Mouse (Mus musculus): ENCODE measurements around the gene Atxn7l1. TPM values are rescaled to one million over a fixed set of nuclear protein-coding genes. Genes with fewer than 3 reads are reported as not detected.

Atxn7l1 gene
- total RNA-seq, 2 experiments from 2014 or later, result 56.3 to 64.5 TPM

- DNase-seq, result no peak
Measured at GRCm38 (mm10) chr12:33235314-33235713, 87.8 kb downstream of the Atxn7l1 start.

DNA sequence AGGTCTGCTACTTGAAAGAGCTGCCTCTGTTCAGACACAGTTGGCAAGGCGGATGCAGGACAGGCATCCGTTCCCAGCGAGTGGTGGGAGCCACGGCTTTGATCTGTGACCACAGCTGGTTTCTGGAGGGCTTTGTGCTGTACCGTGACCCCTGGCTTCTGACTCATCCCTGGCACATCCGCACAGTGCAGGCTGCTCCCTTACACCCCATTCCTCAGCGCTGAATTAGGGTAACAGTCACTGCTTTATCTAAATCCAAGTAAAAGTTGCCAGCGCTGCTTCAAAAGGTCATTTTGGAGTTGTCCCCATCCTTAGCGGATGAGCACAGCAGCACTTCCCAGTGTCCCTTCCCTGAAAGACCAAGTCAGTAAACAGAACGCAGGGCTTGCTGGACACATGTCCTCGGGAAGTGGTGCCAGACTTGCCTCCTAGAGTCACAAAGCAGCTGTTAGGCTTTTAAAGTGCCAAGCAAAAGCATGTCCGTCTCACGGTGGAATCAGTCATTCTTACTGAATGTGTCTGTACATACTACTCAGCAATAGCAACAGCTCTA, 88.4 kb downstream of the Atxn7l1 start:
- DNase-seq, result no peak

GRCm38 (mm10) chr12:33236344-33237049, 89.0 kb downstream of the Atxn7l1 start:
- DNase-seq, result no peak

- no peak for DNase-seq
Measured at GRCm38 (mm10) chr12:33237108-33237507, 89.6 kb downstream of the Atxn7l1 start.

DNA sequence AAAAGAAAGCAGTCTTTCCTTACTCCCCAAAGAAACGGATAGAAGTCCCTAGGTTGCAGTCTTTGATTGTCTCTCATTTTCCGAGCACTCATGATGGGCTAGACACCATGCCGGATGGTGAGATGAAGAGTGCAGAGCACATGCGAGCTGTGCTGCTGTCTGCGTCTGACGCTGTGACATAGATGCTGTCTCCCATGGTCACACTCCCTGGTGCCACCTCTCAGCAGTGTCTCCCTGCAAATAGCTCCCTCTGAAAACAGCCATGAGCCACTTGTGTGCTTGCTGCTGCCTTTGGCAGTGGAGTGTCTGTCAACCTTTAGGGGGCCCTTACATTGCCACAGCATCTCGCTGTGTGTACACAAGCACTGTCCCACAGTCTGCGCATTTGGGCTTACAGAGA, 95.2 kb downstream of the Atxn7l1 start:
- DNase-seq, result no peak

GRCm38 (mm10) chr12:33244132-33244875, 96.8 kb downstream of the Atxn7l1 start:
- DNase-seq, result no peak

- no peak for DNase-seq
Measured at GRCm38 (mm10) chr12:33245455-33245854, 98.0 kb downstream of the Atxn7l1 start.

GRCm38 (mm10) chr12:33246878-33247277, 99.4 kb downstream of the Atxn7l1 start:
- no peak for DNase-seq

GRCm38 (mm10) chr12:33250197-33250596, 102.7 kb downstream of the Atxn7l1 start:
- no peak for DNase-seq

DNA sequence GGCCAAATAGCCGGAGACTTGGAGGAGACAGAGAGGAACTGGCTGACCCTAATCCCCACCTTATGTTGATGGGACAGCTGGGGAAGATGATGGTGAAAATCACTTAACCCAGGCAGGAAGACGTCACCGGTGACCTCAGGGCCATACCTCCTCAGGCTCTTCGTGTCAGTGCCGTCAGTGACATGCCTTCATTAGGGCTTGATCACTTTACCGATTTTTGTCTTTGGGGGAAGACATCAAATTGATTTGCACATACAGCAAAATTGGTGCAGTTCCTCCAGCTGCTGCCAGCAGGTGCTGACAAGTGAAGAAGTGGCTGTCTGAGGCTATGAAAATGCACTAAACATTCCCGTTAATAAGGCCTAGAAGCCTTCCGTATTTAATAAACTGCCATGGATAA, 103.9 kb downstream of the Atxn7l1 start:
- DNase-seq, result no peak

GRCm38 (mm10) chr12:33252621-33253020, 105.1 kb downstream of the Atxn7l1 start:
- no peak for DNase-seq

DNA sequence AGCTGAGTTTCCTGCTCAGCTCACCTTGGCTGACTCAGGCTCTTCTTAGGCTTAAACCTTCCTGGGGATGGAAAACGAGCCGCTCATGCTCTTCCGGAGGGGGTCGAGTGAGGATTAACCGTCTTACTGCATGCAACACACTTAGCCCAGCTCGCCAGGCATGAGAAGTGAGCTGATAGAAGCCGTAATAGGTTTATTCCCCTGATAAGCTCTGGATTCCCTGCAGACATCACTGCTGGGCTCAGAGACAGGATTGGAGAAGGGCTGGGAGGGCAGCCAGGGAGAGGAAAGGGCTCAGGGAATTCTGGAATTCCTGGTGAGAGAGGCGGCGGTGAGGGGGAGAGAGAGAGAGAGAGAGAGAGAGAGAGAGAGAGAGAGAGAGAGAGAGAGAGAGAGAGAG, 105.7 kb downstream of the Atxn7l1 start:
- no peak for DNase-seq

DNA sequence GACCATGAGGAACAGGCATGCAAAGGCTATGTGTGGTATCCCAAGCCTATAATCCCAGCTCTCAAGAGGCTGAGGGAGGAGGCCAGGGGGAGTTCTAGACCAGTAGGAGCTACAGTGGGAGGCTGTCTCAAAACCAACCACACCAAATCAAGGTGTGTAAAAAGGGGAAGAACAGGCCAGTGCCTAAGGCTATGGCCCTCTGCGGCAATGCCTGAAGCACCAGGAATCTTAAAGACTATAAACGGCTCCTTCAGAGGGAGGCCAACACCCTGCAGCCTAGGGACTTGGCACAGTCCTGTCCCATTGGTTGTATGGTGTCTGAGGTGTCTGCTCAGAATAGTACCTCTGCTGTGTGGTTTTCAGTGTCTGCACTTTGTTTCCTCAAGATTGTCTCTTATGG, 107.8 kb downstream of the Atxn7l1 start:
- no peak for DNase-seq

- no peak for DNase-seq
Measured at GRCm38 (mm10) chr12:33256426-33256825, 108.9 kb downstream of the Atxn7l1 start.

DNA sequence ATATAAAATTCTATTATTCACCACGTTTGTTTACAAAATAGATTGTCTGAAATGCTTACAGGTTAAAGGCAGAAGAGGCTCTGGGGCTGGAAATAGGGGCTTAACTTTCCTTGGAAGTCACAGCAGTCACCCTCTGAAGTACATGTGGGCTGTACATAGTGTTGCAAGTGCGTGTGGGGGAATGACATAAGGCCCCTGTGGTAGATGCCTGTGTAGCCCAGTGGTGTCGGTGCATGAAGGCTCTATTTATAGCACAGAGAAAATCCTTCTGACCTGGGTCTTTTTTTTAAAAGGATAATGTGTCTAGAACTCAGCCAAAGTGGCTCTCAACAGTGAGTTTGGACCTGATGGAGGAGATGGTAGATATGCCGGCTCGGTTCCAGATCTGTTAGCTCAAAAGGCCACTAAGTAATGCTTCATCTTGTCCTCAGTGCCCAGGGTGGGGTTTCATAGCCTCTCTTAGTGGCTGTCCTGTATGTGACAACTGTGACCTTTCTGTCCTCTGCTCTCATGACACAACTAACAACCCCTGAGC, 111.6 kb downstream of the Atxn7l1 start:
- DNase-seq, result no peak

GRCm38 (mm10) chr12:33260575-33260974, 113.1 kb downstream of the Atxn7l1 start:
- no peak for DNase-seq

GRCm38 (mm10) chr12:33265877-33266276, 118.4 kb downstream of the Atxn7l1 start:
- no peak for DNase-seq

- no peak for DNase-seq
Measured at GRCm38 (mm10) chr12:33267965-33268364, 120.5 kb downstream of the Atxn7l1 start.

DNA sequence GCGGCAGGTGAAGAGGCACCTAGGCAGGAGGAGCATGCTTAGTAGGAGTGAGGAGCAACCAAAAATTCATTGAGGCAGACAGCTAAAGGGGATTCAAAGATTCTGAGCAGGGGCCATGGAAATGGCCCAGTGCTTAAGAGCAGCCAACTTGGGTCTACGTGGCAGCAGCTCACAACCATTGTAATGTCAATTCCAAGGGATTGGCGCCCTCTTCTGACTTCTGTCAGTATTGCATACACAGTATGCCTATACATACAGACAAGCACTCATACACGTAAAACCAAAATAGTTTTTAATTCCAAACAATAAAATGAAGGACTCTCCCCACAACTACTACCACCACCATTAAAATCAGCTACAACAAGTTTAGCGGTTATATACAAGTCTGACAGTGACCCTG, 122.2 kb downstream of the Atxn7l1 start:
- DNase-seq, result no peak

- DNase-seq, result no peak
Measured at GRCm38 (mm10) chr12:33271865-33272264, 124.4 kb downstream of the Atxn7l1 start.

GRCm38 (mm10) chr12:33272441-33272840, 124.9 kb downstream of the Atxn7l1 start:
- no peak for DNase-seq

- DNase-seq, result no peak
Measured at GRCm38 (mm10) chr12:33273147-33273546, 125.7 kb downstream of the Atxn7l1 start.

- DNase-seq, result no peak
Measured at GRCm38 (mm10) chr12:33273668-33274067, 126.2 kb downstream of the Atxn7l1 start.
